Mouse (Mus musculus) heart, embryonic 12.5 days (tissue): ENCODE measurements around the gene Bola3. TPM values are rescaled to one million over a fixed set of nuclear protein-coding genes. Genes with fewer than 3 reads are reported as not detected.
A peak's percentile ranks its signal among the peaks of the same experiment; 100 is the strongest.

Experiments used
- ATAC-seq: fragments of 200-750 bp; cut with Nextera tagmentation; 2 replicates; pipeline ENCODE4 v1.8.0; 2017; ENCODE audit warnings: moderate TSS enrichment, moderate library complexity; ENCODE audit not compliant: insufficient number of reproducible peaks, low FRiP score
- H3K27ac ChIP-seq: fragments of 300-500 bp; sonication (generic); 2 replicates; pipeline ENCODE4 v1.5.1; 2016; ENCODE audit warnings: mild to moderate bottlenecking, moderate library complexity; ENCODE audit not compliant: poor library complexity, severe bottlenecking
- H3K27me3 ChIP-seq: fragments of 300-500 bp; sonication (generic); replicated peaks from 2 replicates; pipeline ENCODE4 v1.6.1; 2016; ENCODE audit warnings: mild to moderate bottlenecking, moderate library complexity
- H3K36me3 ChIP-seq: fragments of 300-500 bp; sonication (generic); 2 replicates; pipeline ENCODE4 v1.6.1; 2016; ENCODE audit warnings: mild to moderate bottlenecking, moderate library complexity
- H3K4me1 ChIP-seq: fragments of 300-500 bp; sonication (generic); replicated peaks from 2 replicates; pipeline ENCODE4 v1.6.1; 2016; ENCODE audit warnings: mild to moderate bottlenecking
- H3K4me2 ChIP-seq: fragments of 300-500 bp; sonication (generic); 2 replicates; pipeline ENCODE4 v1.6.1; 2016; ENCODE audit warnings: mild to moderate bottlenecking, moderate library complexity
- H3K4me3 ChIP-seq: fragments of 300-500 bp; sonication (generic); 2 replicates; pipeline ENCODE4 v1.5.1; 2016; ENCODE audit warnings: mild to moderate bottlenecking
- H3K9ac ChIP-seq: fragments of 300-500 bp; sonication (generic); 2 replicates; pipeline ENCODE4 v1.6.1; 2016; ENCODE audit warnings: mild to moderate bottlenecking, moderate library complexity
- H3K9me3 ChIP-seq: fragments of 300-500 bp; sonication (generic); replicated peaks from 2 replicates; pipeline ENCODE4 v1.6.1; 2016; ENCODE audit warnings: mild to moderate bottlenecking, moderate library complexity
- WGBS: fragments of 180-500 bp; shearing (Covaris S2); methylation state at CpG from one replicate; pipeline ENCODE4 v1.1.7; 2016; 5-methylcytosine and 5-hydroxymethylcytosine counted together
- polyA plus RNA-seq: library from polyadenylated mRNA; unstranded; fragments of >200 nt; fragmentation: Nextera tagmentation; extraction: Ambion mirVana; gene quantifications from 2 replicates; pipeline ENCODE4 v1.2.1, GENCODE M21; 2016

Gene Bola3
- polyA plus RNA-seq, 1 experiment from 2014 or later = 274 TPM

GRCm38 (mm10) chr6:83349274-83349958 is 469 bp downstream of the Bola3 start:
- Histone ChIP-seq H3K9me3 (no peaks in the 10 kb centered on the region), H3K9ac (peak overlapping the region; percentile 96), H3K36me3 (peaks cover 41% of the 10 kb centered on the region), H3K27ac (peak overlapping the region; percentile 65), H3K4me2 (peak overlapping the region; percentile 89), H3K4me3 (peak overlapping the region; percentile 97), H3K4me1 (peaks cover 25% of the 10 kb centered on the region), H3K27me3 (no peaks in the 10 kb centered on the region)
- peak; percentile 92 for ATAC-seq
- under 1% methylated on average over 53 of the region's 53 CpGs for WGBS

DNA sequence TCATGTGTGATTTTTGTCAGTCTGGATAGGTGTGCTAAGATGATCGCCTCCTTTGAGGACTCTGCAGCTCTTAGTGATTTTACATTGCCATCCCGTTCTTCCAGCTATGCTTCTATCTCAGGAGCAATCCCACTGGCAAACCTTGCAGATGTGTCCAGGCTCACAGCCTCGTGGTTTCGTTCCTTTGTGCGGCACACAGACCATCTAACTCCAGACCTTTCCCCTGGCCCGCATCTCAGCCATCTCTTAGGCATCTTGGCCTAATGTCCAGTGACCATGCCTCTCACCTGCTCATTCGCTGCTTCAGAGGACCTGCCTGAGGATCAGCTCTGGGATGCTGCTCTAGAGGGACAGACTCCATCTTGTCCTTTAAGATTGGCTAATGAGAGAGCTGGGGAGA is 1.2 kb downstream of the Bola3 start:
- ATAC-seq = no peak
- H3K27ac ChIP-seq = peak overlapping the region; percentile 65; the same call in 1 of the 2 replicates

DNA sequence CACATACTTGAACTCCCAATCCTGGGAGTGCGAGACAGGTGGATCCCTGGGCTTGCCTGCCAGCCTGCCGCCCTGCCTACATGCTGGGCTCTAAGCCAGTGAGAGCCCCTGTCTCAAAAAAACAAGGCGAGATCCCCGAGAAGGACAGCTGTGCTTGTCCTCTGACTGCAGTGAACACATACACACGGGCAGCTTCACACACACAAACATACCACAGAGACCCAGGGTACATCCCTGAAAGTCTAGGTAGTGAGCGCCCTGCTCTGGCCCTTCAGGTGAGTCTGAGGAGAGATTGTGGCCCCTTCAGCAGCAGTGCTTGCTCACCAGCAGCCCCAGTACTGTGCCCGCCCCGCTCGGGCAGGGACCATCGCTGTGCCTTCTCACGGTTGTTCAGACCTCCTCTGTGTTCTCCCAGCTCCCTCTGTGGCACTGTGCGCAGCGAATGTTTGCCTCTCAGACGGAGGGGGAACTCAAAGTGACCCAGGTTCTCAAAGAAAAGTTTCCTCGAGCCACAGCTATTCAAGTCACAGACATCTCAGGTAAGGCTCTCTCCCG is 2.0 kb downstream of the Bola3 start:
- peak overlapping the region; percentile 96 for H3K9ac ChIP-seq
- no peak overlapping the region for H3K4me3 ChIP-seq
- peak overlapping the region; percentile 89 for H3K4me2 ChIP-seq
- 88% methylated on average over 16 of the region's 16 CpGs for WGBS
- peaks cover 56% of the 10 kb centered on the region for H3K36me3 ChIP-seq
- peak overlapping the region; percentile 64 for H3K27ac ChIP-seq
- no peaks in the 10 kb centered on the region for H3K9me3 ChIP-seq
- ATAC-seq = no peak
- no peaks in the 10 kb centered on the region for H3K27me3 ChIP-seq
- peaks cover 25% of the 10 kb centered on the region for H3K4me1 ChIP-seq

More for the DNA sequence above, 1.2 kb downstream of the Bola3 start:
- Histone ChIP-seq H3K9me3 (no peaks in the 10 kb centered on the region), H3K4me2 (peak overlapping the region; percentile 89), H3K4me1 (peaks cover 25% of the 10 kb centered on the region), H3K9ac (peak overlapping the region; percentile 96), H3K36me3 (peaks cover 48% of the 10 kb centered on the region), H3K27me3 (no peaks in the 10 kb centered on the region), H3K4me3 (peak overlapping the region; percentile 97)
- 76% methylated on average over 7 of the region's 7 CpGs for WGBS

GRCm38 (mm10) chr6:83351490-83352160 is 2.7 kb downstream of the Bola3 start:
- H3K9ac ChIP-seq = no peak overlapping the region
- H3K4me3 ChIP-seq = no peak overlapping the region
- H3K4me1 ChIP-seq = peaks cover 26% of the 10 kb centered on the region
- 0 out of 2 replicates have a peak overlapping the region, but pooled peaks have one; percentile 6 for H3K4me2 ChIP-seq
- H3K27me3 ChIP-seq = no peaks in the 10 kb centered on the region
- H3K9me3 ChIP-seq = no peaks in the 10 kb centered on the region
- ATAC-seq = peak; percentile 89
- H3K27ac ChIP-seq = peak overlapping the region; percentile 64
- peaks cover 60% of the 10 kb centered on the region for H3K36me3 ChIP-seq
- WGBS = 79% methylated on average over 7 of the region's 7 CpGs

GRCm38 (mm10) chr6:83352666-83353410 is 3.9 kb downstream of the Bola3 start:
- H3K27me3 ChIP-seq = no peaks in the 10 kb centered on the region
- peak overlapping the region; percentile 52; the same call in 1 of the 2 replicates for H3K27ac ChIP-seq
- no peak overlapping the region for H3K4me3 ChIP-seq
- no peaks in the 10 kb centered on the region for H3K9me3 ChIP-seq
- peaks cover 30% of the 10 kb centered on the region for H3K4me1 ChIP-seq
- 93% methylated on average over 24 of the region's 24 CpGs for WGBS
- peak overlapping the region; percentile 4; the same call in 1 of the 2 replicates for H3K9ac ChIP-seq
- no peak for ATAC-seq
- peaks cover 61% of the 10 kb centered on the region for H3K36me3 ChIP-seq
- H3K4me2 ChIP-seq = peak overlapping the region; percentile 23; the same call in 1 of the 2 replicates

GRCm38 (mm10) chr6:83354856-83355781 is 6.2 kb downstream of the Bola3 start:
- WGBS = 80% methylated on average over 9 of the region's 9 CpGs
- H3K4me1 ChIP-seq = peaks cover 22% of the 10 kb centered on the region
- no peaks in the 10 kb centered on the region for H3K27me3 ChIP-seq
- H3K9ac ChIP-seq = no peak overlapping the region
- no peaks in the 10 kb centered on the region for H3K9me3 ChIP-seq
- H3K4me3 ChIP-seq = no peak overlapping the region
- ATAC-seq = no peak
- no peak overlapping the region for H3K27ac ChIP-seq
- no peak overlapping the region for H3K4me2 ChIP-seq
- H3K36me3 ChIP-seq = peaks cover 82% of the 10 kb centered on the region

- ATAC-seq = peak; percentile 43; the same call in 1 of the 2 replicates
- Histone ChIP-seq H3K36me3 (peaks cover 87% of the 10 kb centered on the region), H3K27ac (no peak overlapping the region), H3K4me2 (no peak overlapping the region), H3K9me3 (no peaks in the 10 kb centered on the region), H3K27me3 (no peaks in the 10 kb centered on the region), H3K4me1 (peaks cover 7% of the 10 kb centered on the region), H3K4me3 (no peak overlapping the region), H3K9ac (peak overlapping the region; percentile 40; the same call in 1 of the 2 replicates)
- 22% methylated on average over 7 of the region's 7 CpGs for WGBS
Measured at GRCm38 (mm10) chr6:83356569-83357138, 7.7 kb downstream of the Bola3 start.

DNA sequence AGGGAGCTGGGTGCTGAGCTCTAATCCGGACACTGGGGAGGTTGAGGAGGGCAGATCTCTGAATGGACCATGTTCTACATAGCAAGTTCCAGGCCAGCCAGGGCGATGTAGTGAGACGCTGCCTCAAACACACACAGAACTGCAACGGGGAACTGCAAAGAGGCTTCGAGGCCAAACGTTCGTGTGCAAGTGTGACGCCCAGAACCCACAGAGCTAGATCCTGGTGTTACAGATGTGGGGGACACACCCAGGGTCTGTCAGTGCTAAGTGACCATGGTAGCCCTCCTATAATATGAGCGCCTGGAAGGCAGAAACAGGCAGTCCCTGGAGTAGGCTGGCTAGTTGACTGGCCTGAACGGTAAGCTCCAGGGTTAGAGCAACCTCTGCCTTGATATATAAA is 8.5 kb downstream of the Bola3 start:
- WGBS = 87% methylated on average over 10 of the region's 10 CpGs
- Histone ChIP-seq H3K4me3 (no peak overlapping the region), H3K9ac (no peak overlapping the region), H3K9me3 (no peaks in the 10 kb centered on the region), H3K4me2 (no peak overlapping the region), H3K36me3 (peaks cover 86% of the 10 kb centered on the region), H3K27ac (no peak overlapping the region), H3K27me3 (no peaks in the 10 kb centered on the region), H3K4me1 (peaks cover 5% of the 10 kb centered on the region)
- no peak for ATAC-seq

DNA sequence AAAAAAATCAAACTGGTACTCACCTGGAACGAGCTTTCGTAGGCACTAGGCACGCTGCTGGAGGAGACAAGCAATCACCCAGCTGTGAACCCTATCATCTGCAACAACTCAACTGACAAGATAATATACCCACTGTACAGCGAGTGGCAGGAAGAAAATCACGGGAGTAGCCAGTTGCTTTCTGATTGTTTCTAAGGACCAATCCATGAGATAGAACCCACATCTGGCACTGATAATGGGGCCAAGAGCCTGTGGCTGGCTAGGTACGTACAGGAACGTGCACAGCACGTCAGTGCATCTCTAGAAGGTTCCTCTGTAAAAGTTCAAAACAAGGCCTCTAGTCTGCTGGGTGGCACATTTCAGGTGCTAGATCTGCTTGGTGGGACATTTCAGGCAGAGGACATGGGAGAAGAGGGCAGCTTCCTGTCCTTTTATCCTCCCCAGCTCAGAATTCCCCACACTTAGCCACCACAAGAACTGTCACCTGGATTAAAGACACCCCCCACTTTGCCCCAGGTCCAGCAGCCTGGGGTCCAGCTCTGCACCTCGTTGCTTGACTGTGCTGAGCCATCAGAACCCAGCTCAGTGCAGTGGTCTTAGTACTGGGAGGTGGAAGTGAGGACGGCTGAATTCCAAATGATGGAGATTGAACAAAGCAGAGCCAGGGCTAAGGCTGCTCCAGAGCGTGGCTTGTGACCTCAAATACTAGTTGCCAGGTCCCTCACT is 12.7 kb downstream of the Bola3 start:
- Histone ChIP-seq H3K4me1 (peaks cover 4% of the 10 kb centered on the region), H3K4me3 (no peak overlapping the region), H3K27ac (no peak overlapping the region), H3K36me3 (peaks cover 68% of the 10 kb centered on the region), H3K4me2 (no peak overlapping the region), H3K9ac (no peak overlapping the region), H3K27me3 (no peaks in the 10 kb centered on the region), H3K9me3 (no peaks in the 10 kb centered on the region)
- no peak for ATAC-seq
- WGBS = 69% methylated on average over 11 of the region's 11 CpGs
